Mouse (Mus musculus) ES-Bruce4 (cell line): ENCODE measurements around the gene Olfr821. TPM values are rescaled to one million over a fixed set of nuclear protein-coding genes. Genes with fewer than 3 reads are reported as not detected.

Experiments used
- H3K27ac ChIP-seq: 2 replicates; pipeline ENCODE4 v1.5.1; 2012; ENCODE audit warnings: low read length, inconsistent platforms; ENCODE audit not compliant: insufficient read depth
- H3K27me3 ChIP-seq: 2 replicates; pipeline ENCODE4 v1.6.1; 2012; ENCODE audit warnings: mild to moderate bottlenecking, low read length, inconsistent platforms; ENCODE audit not compliant: control insufficient read depth, poor library complexity, insufficient read depth, severe bottlenecking
- H3K36me3 ChIP-seq: 2 replicates; pipeline ENCODE4 v1.6.1; 2012; ENCODE audit warnings: inconsistent platforms, mild to moderate bottlenecking, low read length, moderate library complexity; ENCODE audit not compliant: control insufficient read depth, poor library complexity, insufficient read depth, severe bottlenecking
- H3K4me1 ChIP-seq: one replicate; pipeline ENCODE4 v1.8.1; 2011; ENCODE audit warnings: low read length; ENCODE audit not compliant: control insufficient read depth, insufficient read depth
- H3K4me3 ChIP-seq: 2 replicates; pipeline ENCODE4 v1.5.1; 2011; ENCODE audit warnings: low read depth, mild to moderate bottlenecking, low read length
- H3K9ac ChIP-seq: 2 replicates; pipeline ENCODE4 v1.6.1; 2012; ENCODE audit warnings: low read depth, mild to moderate bottlenecking, inconsistent platforms; ENCODE audit not compliant: poor library complexity, severe bottlenecking
- H3K9me3 ChIP-seq: replicated peaks from 2 replicates; pipeline ENCODE4 v1.6.1; 2012; ENCODE audit warnings: mild to moderate bottlenecking, low read length, inconsistent platforms; ENCODE audit not compliant: control insufficient read depth, poor library complexity, insufficient read depth, severe bottlenecking
- CTCF ChIP-seq: IDR thresholded peaks from one replicate; pipeline ENCODE4 v1.8.1; 2011; ENCODE audit warnings: low read depth, low read length
- EP300 ChIP-seq: IDR thresholded peaks from 2 replicates; pipeline ENCODE4 v1.6.1; 2011; ENCODE audit warnings: low read depth, low read length; ENCODE audit not compliant: insufficient read depth
- POLR2A ChIP-seq: IDR thresholded peaks from one replicate; pipeline ENCODE4 v1.8.1; 2011; ENCODE audit warnings: low read length; ENCODE audit not compliant: insufficient read depth
- polyA plus RNA-seq: library from polyadenylated mRNA; stranded (reverse); fragments of >200 nt; gene quantifications from 2 replicates; pipeline ENCODE4 v1.2.4, GENCODE M21; 2011; ENCODE audit warnings: low read depth; ENCODE audit not compliant: missing spikeins, insufficient read depth, insufficient read length

Olfr821 gene
- polyA plus RNA-seq, 1 experiment, result not detected

GRCm38 (mm10) chr10:130070910-130071309, 40.8 kb downstream of the Olfr821 start, which contains the start of gene Olfr822:
Gene Olfr822 (plus strand): TSS chr10:130071210.
- H3K36me3 ChIP-seq, result no peaks in the 10 kb centered on the region
- no peaks in the 10 kb centered on the region for H3K9me3 ChIP-seq
- H3K27me3 ChIP-seq, result no peaks in the 10 kb centered on the region
- H3K27ac ChIP-seq, result no peak within 1 kb of the TSS
- H3K4me1 ChIP-seq, result no peaks in the 10 kb centered on the region
- H3K9ac ChIP-seq, result no peak within 1 kb of the TSS
- TF ChIP-seq POLR2A, result no peak
- no peak for TF ChIP-seq EP300
- no peak for TF ChIP-seq CTCF
- no peak within 1 kb of the TSS for H3K4me3 ChIP-seq

Other genes with a start within 250 kb of the Olfr821 start
- gene Olfr810, start 235.4 kb upstream of the Olfr821 start, polyA plus RNA-seq, result not detected in 2 replicates
- not detected in 2 replicates for gene Olfr811, start 226.0 kb upstream of the Olfr821 start, polyA plus RNA-seq
- gene Olfr812, start 184.3 kb upstream of the Olfr821 start, polyA plus RNA-seq, result not detected in 2 replicates
- gene Olfr813, start 175.0 kb upstream of the Olfr821 start, polyA plus RNA-seq, result not detected in 2 replicates
- gene Olfr814, start 150.5 kb upstream of the Olfr821 start, polyA plus RNA-seq, result 0.40 TPM in 1 of 2 replicates, not detected in the other
- not detected in 2 replicates for gene Olfr815, start 124.5 kb upstream of the Olfr821 start, polyA plus RNA-seq
- gene Olfr816, start 114.8 kb upstream of the Olfr821 start, polyA plus RNA-seq, result not detected in 2 replicates
- not detected in 2 replicates for gene Olfr818, start 81.2 kb upstream of the Olfr821 start, polyA plus RNA-seq
- gene Olfr819, start 63.1 kb upstream of the Olfr821 start, polyA plus RNA-seq, result not detected in 2 replicates
- gene Olfr247, start 54.2 kb upstream of the Olfr821 start, polyA plus RNA-seq, result not detected in 2 replicates
- not detected in 2 replicates for gene Gm10310, start 45.3 kb upstream of the Olfr821 start, polyA plus RNA-seq
- gene Olfr820, start 17.7 kb upstream of the Olfr821 start, polyA plus RNA-seq, result not detected in 2 replicates
- not detected in 2 replicates for gene Olfr822, start 40.9 kb downstream of the Olfr821 start, polyA plus RNA-seq
- gene Olfr823, start 85.0 kb downstream of the Olfr821 start, polyA plus RNA-seq, result not detected in 2 replicates
- gene Olfr824, start 99.7 kb downstream of the Olfr821 start, polyA plus RNA-seq, result not detected in 2 replicates
- gene Olfr825, start 136.4 kb downstream of the Olfr821 start, polyA plus RNA-seq, result not detected in 2 replicates
- gene Olfr826, start 153.8 kb downstream of the Olfr821 start, polyA plus RNA-seq, result not detected in 2 replicates
- gene Olfr827, start 184.1 kb downstream of the Olfr821 start, polyA plus RNA-seq, result not detected in 2 replicates
- not detected in 2 replicates for gene Neurod4, start 249.9 kb downstream of the Olfr821 start, polyA plus RNA-seq